Mouse (Mus musculus): ENCODE results near the gene Sirt4. TPM values are rescaled to one million over a fixed set of nuclear protein-coding genes. Genes with fewer than 3 reads are reported as not detected.
"Not testable (repeated sequence)": the region's sequence is repeated elsewhere in the genome, so short reads cannot be mapped to it uniquely, and the experiment has no call there.

Sirt4 gene
- polyA plus RNA-seq, 1 experiment from 2014 or later = 37.1 TPM

DNA sequence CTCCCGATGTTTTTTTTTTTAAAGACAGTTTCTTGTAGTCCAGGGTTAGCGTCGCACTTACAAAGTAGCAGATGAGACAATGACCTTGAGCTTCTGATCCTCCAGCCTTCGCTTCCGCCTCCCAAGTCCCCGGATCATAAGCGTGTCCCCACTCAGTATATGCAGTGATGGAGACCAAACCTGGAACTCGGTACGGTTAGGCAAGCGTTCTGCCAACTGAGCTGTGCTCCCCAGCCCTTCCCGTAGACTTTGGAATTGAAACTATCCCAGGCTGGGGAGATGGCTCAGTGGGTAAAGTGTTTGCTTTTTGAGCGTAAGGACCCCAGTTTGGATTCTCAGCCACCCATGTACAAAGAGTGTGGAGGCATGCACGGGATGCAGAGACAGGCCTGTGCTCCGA lies 28.7 kb upstream of the Sirt4 start:
- Histone ChIP-seq H3K4me2 (no peak overlapping the region), H3K9me3 (replicated peaks) (no peaks in the 10 kb centered on the region), H3K4me3 (replicated peaks) (no peak overlapping the region), H3K9ac (replicated peaks) (no peak overlapping the region), H3K4me1 (peaks cover 42% of the 10 kb centered on the region), H3K27me3 (replicated peaks) (no peaks in the 10 kb centered on the region), H3K36me3 (no peaks in the 10 kb centered on the region), H3K27ac (replicated peaks) (no peak overlapping the region)
- ATAC-seq (ENCODE audit: low FRiP score) = no peak
- 99% methylated on average over 14 of the region's 14 CpGs for WGBS

DNA sequence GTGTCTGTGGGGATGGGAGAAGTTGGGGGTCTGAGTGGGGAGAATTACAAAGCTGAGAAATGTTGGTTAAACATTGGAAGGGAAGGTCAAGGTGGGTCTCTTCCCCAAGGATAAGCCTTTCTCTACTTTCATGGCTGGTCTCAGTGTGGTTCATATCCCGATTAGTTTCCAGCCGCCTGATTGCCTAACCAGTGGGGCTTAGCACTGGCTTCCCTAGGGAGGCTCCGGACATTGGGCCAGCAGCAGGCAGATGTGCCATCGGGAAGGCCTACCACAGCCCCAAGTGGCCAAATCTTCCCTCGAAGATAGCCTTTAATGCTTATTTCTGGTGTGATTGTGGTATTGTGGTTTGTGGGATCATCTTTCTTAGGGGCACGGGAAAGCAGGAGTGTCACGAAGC lies 27.9 kb upstream of the Sirt4 start:
- no peak overlapping the region for H3K4me2 ChIP-seq
- WGBS = 86% methylated on average over 7 of the region's 7 CpGs
- H3K36me3 ChIP-seq = no peaks in the 10 kb centered on the region
- H3K9me3 ChIP-seq (replicated peaks) = no peaks in the 10 kb centered on the region
- H3K4me3 ChIP-seq (replicated peaks) = no peak overlapping the region
- H3K9ac ChIP-seq (replicated peaks) = no peak overlapping the region
- no peak overlapping the region for H3K27ac ChIP-seq (replicated peaks)
- H3K27me3 ChIP-seq (replicated peaks) = no peaks in the 10 kb centered on the region
- peaks cover 50% of the 10 kb centered on the region for H3K4me1 ChIP-seq
- no peak for ATAC-seq (ENCODE audit: low FRiP score)

DNA sequence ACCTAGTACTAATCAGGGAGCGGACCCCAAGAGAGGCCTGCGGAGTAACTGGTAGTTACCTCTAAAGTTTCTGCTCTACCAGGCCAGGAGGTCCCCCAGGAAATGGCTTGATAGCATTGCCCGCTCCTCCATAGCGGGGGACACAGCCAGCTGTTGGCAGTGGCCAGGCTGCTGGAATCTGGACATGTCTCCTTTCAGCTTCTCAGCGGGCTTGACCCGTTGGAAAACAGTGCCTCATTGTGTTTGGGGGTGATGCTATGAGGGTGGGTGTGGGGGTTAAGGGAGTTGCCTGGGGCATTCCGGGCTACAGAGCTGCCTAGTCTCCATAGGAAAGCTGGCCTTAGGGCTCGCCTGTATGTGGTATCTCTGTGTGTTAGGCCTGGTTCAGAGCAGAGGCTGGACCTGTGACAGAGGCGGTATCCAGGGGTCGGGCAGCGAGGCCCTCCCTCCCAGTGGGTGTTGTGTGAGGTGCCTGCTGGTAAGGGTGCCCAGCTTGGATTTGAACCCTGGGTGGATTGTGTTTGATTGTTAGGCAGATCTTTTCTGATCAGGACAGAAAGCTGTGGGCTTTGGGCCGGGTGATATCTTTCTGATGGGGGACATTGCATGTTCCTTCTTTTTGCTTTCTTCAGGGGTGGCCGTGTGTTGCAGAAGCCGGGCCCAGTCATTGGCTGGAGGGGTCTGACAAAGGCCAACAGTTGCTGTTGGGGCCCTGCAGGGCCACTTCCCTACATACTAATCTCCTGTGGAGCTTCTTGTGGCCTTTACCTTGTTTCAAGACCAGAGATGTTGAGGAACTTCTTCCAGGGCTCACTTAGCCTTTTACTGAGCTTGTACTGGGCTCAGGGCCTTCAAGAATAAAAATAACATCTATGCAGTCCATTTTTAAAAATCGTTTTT lies 25.5 kb upstream of the Sirt4 start:
- Histone ChIP-seq H3K27ac (replicated peaks) (peak overlapping the region; percentile 49), H3K36me3 (no peaks in the 10 kb centered on the region), H3K4me1 (peaks cover 49% of the 10 kb centered on the region), H3K4me2 (peak overlapping the region; percentile 87), H3K4me3 (replicated peaks) (0 out of 2 replicates have a peak overlapping the region, but pooled peaks have one; percentile 0), H3K27me3 (replicated peaks) (no peaks in the 10 kb centered on the region), H3K9me3 (replicated peaks) (no peaks in the 10 kb centered on the region), H3K9ac (replicated peaks) (peak overlapping the region; percentile 4; the same call in 1 of the 2 replicates)
- ATAC-seq (ENCODE audit: low FRiP score) = no peak
- 62% methylated on average over 15 of the region's 15 CpGs for WGBS

DNA sequence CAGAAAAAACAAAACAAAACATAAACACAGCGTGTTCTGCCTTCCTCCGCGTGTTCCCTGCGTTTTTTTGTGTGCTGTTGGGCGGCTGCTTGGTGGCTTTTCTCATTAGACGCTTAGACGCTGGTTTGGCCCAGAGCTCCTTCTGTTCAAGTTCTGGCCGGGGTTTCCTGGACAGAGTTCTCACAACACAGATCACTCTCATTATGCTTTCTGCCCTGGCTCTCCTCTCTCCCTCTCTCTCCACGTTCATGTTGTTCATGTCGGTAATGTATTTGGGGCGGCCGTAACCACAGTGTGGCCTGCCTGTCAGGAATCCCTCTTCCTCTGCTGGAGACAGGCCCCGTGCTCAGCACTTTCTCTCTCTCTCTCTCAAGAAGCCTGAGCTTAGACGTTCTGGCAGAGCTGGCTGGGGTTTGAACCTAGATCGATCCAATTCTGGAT lies 24.8 kb upstream of the Sirt4 start:
- H3K36me3 ChIP-seq = no peaks in the 10 kb centered on the region
- H3K4me2 ChIP-seq = peak overlapping the region; percentile 87
- peak overlapping the region; percentile 4; the same call in 1 of the 2 replicates for H3K9ac ChIP-seq (replicated peaks)
- H3K4me1 ChIP-seq = peaks cover 42% of the 10 kb centered on the region
- 0 out of 2 replicates have a peak overlapping the region, but pooled peaks have one; percentile 97 for H3K4me3 ChIP-seq (replicated peaks)
- ATAC-seq (ENCODE audit: low FRiP score) = no peak
- peak overlapping the region; percentile 49 for H3K27ac ChIP-seq (replicated peaks)
- H3K9me3 ChIP-seq (replicated peaks) = no peaks in the 10 kb centered on the region
- 35% methylated on average over 15 of the region's 15 CpGs for WGBS
- H3K27me3 ChIP-seq (replicated peaks) = no peaks in the 10 kb centered on the region

DNA sequence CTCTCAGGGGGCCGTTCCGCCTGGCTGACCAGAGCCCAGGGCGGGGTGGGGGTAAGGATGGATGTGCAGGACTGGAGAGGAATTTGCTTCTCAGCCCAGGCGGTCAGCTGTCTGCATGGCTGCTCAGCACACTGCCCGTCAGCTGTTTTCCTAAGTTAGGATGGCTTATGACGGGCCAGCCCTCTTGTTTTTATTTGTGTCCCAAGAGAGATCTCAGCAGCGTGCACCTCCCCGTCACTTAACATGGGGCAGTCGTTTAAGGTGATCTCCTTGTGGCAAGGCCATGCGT lies 24.3 kb upstream of the Sirt4 start:
- Histone ChIP-seq H3K4me3 (replicated peaks) (peak overlapping the region; percentile 97), H3K4me1 (peaks cover 41% of the 10 kb centered on the region), H3K27me3 (replicated peaks) (no peaks in the 10 kb centered on the region), H3K9ac (replicated peaks) (0 out of 2 replicates have a peak overlapping the region, but pooled peaks have one; percentile 21), H3K36me3 (no peaks in the 10 kb centered on the region), H3K27ac (replicated peaks) (0 out of 2 replicates have a peak overlapping the region, but pooled peaks have one; percentile 24), H3K4me2 (peak overlapping the region; percentile 87), H3K9me3 (replicated peaks) (no peaks in the 10 kb centered on the region)
- ATAC-seq (ENCODE audit: low FRiP score) = 0 out of 2 replicates have a peak, but pooled peaks have one; percentile 15
- 26% methylated on average over 10 of the region's 10 CpGs for WGBS

DNA sequence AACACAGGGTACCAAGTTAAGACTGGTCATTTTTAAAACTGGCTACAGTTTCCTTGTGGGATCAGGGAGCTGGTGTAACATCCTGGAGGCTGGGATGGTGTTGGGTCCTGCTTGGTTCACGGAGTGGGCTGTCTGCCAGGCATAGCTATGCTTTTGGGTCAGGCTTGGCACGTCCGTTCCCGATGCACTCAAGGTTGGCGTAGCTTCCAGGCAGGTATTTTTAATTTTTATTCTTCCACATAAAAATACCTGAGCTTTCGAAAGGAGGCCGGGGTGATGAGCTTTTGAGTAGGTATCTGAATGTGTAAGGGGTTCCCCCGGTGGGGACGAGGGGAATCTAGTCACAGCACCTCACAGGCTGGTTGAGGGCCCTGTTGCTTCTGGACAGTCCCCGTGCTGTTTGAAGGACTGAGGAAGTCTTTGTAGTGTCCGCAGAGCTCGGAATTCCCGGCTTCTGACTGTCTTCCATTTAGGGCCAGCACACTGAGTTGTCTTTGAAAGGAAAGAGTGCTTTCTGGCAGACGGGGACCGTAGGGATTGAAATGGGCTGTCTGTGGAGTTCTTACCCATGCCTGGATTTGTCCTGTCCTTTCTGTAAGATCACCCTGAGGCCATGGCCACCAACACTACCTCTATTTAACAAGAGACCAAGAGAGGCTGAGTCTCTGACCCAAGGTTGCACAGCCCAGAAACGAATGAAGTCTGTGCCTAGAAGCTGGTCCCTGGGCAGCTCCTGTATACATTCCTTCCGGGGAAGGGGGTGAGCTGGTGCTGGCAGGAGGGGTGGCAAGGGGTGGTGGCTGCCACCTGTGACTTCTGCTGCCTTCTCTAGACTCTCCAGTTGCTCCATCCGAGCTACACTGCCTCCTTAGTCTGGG lies 23.7 kb upstream of the Sirt4 start:
- Histone ChIP-seq H3K4me1 (peaks cover 41% of the 10 kb centered on the region), H3K36me3 (no peaks in the 10 kb centered on the region), H3K4me2 (peak overlapping the region; percentile 87), H3K4me3 (replicated peaks) (peak overlapping the region; percentile 97), H3K9ac (replicated peaks) (peak overlapping the region; percentile 86), H3K27me3 (replicated peaks) (no peaks in the 10 kb centered on the region), H3K27ac (replicated peaks) (0 out of 2 replicates have a peak overlapping the region, but pooled peaks have one; percentile 24), H3K9me3 (replicated peaks) (no peaks in the 10 kb centered on the region)
- WGBS = 52% methylated on average over 18 of the region's 18 CpGs
- no peak for ATAC-seq (ENCODE audit: low FRiP score)

DNA sequence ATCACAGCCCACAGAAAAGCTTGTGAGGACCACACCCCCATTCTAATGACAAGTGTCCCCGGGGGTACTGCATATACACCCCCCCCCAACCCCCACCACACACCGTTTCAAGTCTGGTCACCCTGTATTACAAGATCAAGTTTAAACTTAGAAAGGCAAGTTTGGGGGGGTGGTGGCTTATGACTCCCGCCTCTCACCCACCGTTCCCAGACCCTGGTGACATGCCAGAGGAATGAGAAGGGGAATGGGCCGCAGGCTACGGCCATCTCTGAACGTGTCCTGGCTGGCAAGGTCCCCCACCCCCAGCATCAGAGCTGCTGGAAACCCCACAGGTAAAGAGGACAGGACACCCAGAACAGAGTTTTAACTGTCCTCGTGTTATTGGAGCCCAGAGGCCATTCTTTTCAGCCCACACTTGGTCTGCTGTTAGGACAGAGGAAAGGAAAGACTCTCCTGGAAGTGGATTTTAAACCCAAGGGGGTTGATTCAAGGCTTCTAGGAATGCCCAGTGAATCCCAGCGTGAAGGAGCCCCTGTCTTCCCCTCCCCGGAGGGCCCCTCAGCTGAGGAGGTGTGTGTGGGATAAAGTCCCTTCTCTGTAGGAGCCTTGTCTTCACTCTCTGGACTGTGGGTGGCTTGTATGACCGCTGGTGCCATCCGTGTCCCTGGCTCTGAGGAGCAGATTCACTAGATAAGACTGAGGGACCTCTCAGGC lies 22.9 kb upstream of the Sirt4 start:
- Histone ChIP-seq H3K27me3 (replicated peaks) (no peaks in the 10 kb centered on the region), H3K4me2 (peak overlapping the region; percentile 87), H3K27ac (replicated peaks) (peak overlapping the region; percentile 72; the same call in 1 of the 2 replicates), H3K4me1 (peaks cover 41% of the 10 kb centered on the region), H3K9ac (replicated peaks) (peak overlapping the region; percentile 86), H3K36me3 (no peaks in the 10 kb centered on the region), H3K4me3 (replicated peaks) (peak overlapping the region; percentile 97), H3K9me3 (replicated peaks) (no peaks in the 10 kb centered on the region)
- 30% methylated on average over 12 of the region's 12 CpGs for WGBS
- peak; percentile 14; the same call in 1 of the 2 replicates for ATAC-seq (ENCODE audit: low FRiP score)

DNA sequence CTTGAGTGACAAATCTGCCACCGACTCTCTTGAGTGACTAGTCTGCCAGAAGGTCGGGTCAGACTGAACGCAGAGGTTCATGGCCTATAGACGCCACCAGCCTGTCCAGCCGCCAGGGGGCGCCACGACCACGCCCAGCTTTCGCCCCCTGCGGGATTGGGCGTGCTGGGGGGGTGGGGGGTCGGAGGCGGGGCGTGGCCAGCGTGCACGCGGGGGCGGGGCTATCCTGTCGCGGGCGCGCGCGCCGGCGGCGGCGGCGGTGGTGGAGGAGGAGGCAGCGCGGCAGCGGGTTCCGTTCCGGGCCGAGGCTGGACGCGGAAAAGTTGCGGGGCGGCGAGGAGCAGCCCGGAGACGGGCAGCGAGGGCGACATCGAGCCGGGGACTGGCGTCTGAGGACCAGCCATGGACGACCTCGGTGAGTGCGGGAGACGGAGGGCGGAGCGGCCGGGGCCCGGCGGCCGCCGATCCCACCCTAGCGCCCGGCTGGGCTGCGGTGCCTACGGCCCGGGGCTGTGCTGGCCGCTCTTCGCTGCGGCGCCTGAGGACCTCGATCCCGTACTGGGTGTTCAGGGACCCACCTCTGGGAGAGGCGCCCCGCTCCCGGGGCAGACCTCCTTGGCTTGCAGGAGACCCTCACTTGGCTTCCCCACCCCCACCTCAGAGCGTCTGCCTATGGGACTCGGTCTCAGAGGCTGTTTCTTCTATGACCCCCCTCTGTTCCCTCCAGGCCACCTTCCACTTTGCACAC lies 22.1 kb upstream of the Sirt4 start, which contains the start of gene Pxn:
Gene Pxn (plus strand): TSS at position 223 of the 748 bp plus-strand sequence.
- Histone ChIP-seq H3K27ac (replicated peaks) (peak within 1 kb of the TSS; percentile 72), H3K4me3 (replicated peaks) (peak within 1 kb of the TSS; percentile 97), H3K9me3 (replicated peaks) (no peaks in the 10 kb centered on the region), H3K27me3 (replicated peaks) (no peaks in the 10 kb centered on the region), H3K9ac (replicated peaks) (peak within 1 kb of the TSS; percentile 86), H3K4me1 (peaks cover 37% of the 10 kb centered on the region), H3K36me3 (no peaks in the 10 kb centered on the region), H3K4me2 (peak within 1 kb of the TSS; percentile 87)
- WGBS = under 1% methylated on average over 58 of the region's 74 CpGs
- peak; percentile 72 for ATAC-seq (ENCODE audit: low FRiP score)

DNA sequence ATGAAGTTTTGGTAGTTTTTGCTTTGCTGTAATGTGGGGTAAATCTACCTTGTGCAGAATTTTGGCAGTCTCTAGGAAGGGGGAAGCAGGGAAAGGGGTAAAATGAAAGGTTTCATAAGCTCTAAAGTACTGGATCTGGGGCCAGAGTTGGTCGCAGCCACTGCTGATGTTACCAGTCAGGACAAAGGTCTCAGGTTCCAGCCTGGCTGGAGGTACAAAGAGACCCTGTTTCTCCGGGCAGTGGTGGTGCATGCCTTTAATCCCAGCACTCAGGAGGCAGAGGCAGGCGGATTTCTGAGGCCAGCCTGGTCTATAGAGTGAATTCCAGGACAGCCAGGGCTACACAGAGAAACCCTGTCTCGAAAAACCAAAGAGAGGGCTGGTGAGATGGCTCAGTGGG lies 21.1 kb upstream of the Sirt4 start:
- H3K4me2 ChIP-seq; H3K9ac ChIP-seq (replicated peaks); H3K36me3 ChIP-seq; ATAC-seq (ENCODE audit: low FRiP score); H3K27ac ChIP-seq (replicated peaks); H3K27me3 ChIP-seq (replicated peaks); H3K4me3 ChIP-seq (replicated peaks); H3K9me3 ChIP-seq (replicated peaks): not testable (repeated sequence)
- WGBS = 82% methylated on average over 4 of the region's 4 CpGs
- H3K4me1 ChIP-seq = peaks cover 37% of the 10 kb centered on the region

DNA sequence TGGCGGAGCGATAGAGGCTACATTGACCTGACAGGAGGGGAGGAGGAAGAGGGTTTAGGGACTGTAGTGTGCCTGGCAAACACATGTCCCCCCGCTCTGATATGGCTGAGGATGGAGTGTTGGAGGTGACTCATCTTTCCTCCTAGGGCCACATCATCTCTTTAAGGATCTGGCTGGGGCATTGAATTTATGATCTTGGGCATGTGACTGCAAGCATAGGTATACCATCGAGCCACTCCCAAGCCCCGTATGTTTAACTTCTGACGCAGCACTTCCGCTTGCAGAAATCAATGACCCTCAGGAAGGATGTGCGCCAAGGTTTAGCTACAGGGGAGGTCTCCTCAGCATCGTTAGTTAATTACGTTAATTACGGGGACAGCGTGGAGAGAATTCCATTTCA lies 18.5 kb upstream of the Sirt4 start:
- H3K9ac ChIP-seq (replicated peaks) = no peak overlapping the region
- H3K36me3 ChIP-seq = no peaks in the 10 kb centered on the region
- H3K4me2 ChIP-seq = no peak overlapping the region
- no peaks in the 10 kb centered on the region for H3K9me3 ChIP-seq (replicated peaks)
- 63% methylated on average over 12 of the region's 12 CpGs for WGBS
- H3K27me3 ChIP-seq (replicated peaks) = no peaks in the 10 kb centered on the region
- H3K4me3 ChIP-seq (replicated peaks) = no peak overlapping the region
- H3K27ac ChIP-seq (replicated peaks) = no peak overlapping the region
- no peak for ATAC-seq (ENCODE audit: low FRiP score)
- peaks cover 12% of the 10 kb centered on the region for H3K4me1 ChIP-seq
